Mouse (Mus musculus) heart, embryonic 12.5 days (tissue): ENCODE measurements around the gene Pde6d. TPM values are rescaled to one million over a fixed set of nuclear protein-coding genes. Genes with fewer than 3 reads are reported as not detected.
"Not testable (repeated sequence)": the region's sequence is repeated elsewhere in the genome, so short reads cannot be mapped to it uniquely, and the experiment has no call there.

ENCODE experiments used
- ATAC-seq: fragments of 200-750 bp; cut with Nextera tagmentation; 2 replicates; pipeline ENCODE4 v1.8.0; 2017; ENCODE audit warnings: moderate TSS enrichment, moderate library complexity; ENCODE audit not compliant: insufficient number of reproducible peaks, low FRiP score
- H3K27ac ChIP-seq: fragments of 300-500 bp; sonication (generic); 2 replicates; pipeline ENCODE4 v1.5.1; 2016; ENCODE audit warnings: mild to moderate bottlenecking, moderate library complexity; ENCODE audit not compliant: poor library complexity, severe bottlenecking
- H3K27me3 ChIP-seq: fragments of 300-500 bp; sonication (generic); replicated peaks from 2 replicates; pipeline ENCODE4 v1.6.1; 2016; ENCODE audit warnings: mild to moderate bottlenecking, moderate library complexity
- H3K36me3 ChIP-seq: fragments of 300-500 bp; sonication (generic); 2 replicates; pipeline ENCODE4 v1.6.1; 2016; ENCODE audit warnings: mild to moderate bottlenecking, moderate library complexity
- H3K4me1 ChIP-seq: fragments of 300-500 bp; sonication (generic); replicated peaks from 2 replicates; pipeline ENCODE4 v1.6.1; 2016; ENCODE audit warnings: mild to moderate bottlenecking
- H3K4me2 ChIP-seq: fragments of 300-500 bp; sonication (generic); 2 replicates; pipeline ENCODE4 v1.6.1; 2016; ENCODE audit warnings: mild to moderate bottlenecking, moderate library complexity
- H3K4me3 ChIP-seq: fragments of 300-500 bp; sonication (generic); 2 replicates; pipeline ENCODE4 v1.5.1; 2016; ENCODE audit warnings: mild to moderate bottlenecking
- H3K9ac ChIP-seq: fragments of 300-500 bp; sonication (generic); 2 replicates; pipeline ENCODE4 v1.6.1; 2016; ENCODE audit warnings: mild to moderate bottlenecking, moderate library complexity
- H3K9me3 ChIP-seq: fragments of 300-500 bp; sonication (generic); replicated peaks from 2 replicates; pipeline ENCODE4 v1.6.1; 2016; ENCODE audit warnings: mild to moderate bottlenecking, moderate library complexity
- WGBS: fragments of 180-500 bp; shearing (Covaris S2); methylation state at CpG from one replicate; pipeline ENCODE4 v1.1.7; 2016; 5-methylcytosine and 5-hydroxymethylcytosine counted together
- polyA plus RNA-seq: library from polyadenylated mRNA; unstranded; fragments of >200 nt; fragmentation: Nextera tagmentation; extraction: Ambion mirVana; gene quantifications from 2 replicates; pipeline ENCODE4 v1.2.1, GENCODE M21; 2016

Gene Pde6d
- polyA plus RNA-seq, 1 experiment from 2014 or later, result 83.5 TPM

- H3K9ac ChIP-seq, result peak overlapping the region; percentile 93
- peak overlapping the region; percentile 90 for H3K4me2 ChIP-seq
- H3K27me3 ChIP-seq, result no peaks in the 10 kb centered on the region
- peak overlapping the region; percentile 90 for H3K4me3 ChIP-seq
- peak overlapping the region; percentile 99 for H3K27ac ChIP-seq
- ATAC-seq, result peak; percentile 7
- H3K4me1 ChIP-seq, result peaks cover 36% of the 10 kb centered on the region
- H3K9me3 ChIP-seq, result no peaks in the 10 kb centered on the region
- H3K36me3 ChIP-seq, result peaks cover 14% of the 10 kb centered on the region
- under 1% methylated on average over 44 of the region's 44 CpGs for WGBS
Observed at GRCm38 (mm10) chr1:86525499-86526115, 56.8 kb downstream of the Pde6d start.

- peaks cover 35% of the 10 kb centered on the region for H3K4me1 ChIP-seq
- H3K27ac ChIP-seq, result peak overlapping the region; percentile 99
- H3K9me3 ChIP-seq, result no peaks in the 10 kb centered on the region
- peaks cover 13% of the 10 kb centered on the region for H3K36me3 ChIP-seq
- peak overlapping the region; percentile 93 for H3K9ac ChIP-seq
- H3K4me2 ChIP-seq, result peak overlapping the region; percentile 90
- 3% methylated on average over 53 of the region's 53 CpGs for WGBS
- H3K4me3 ChIP-seq, result peak overlapping the region; percentile 90
- ATAC-seq, result peak; percentile 84
- H3K27me3 ChIP-seq, result no peaks in the 10 kb centered on the region
Observed at GRCm38 (mm10) chr1:86524619-86525498, 57.6 kb downstream of the Pde6d start.

- ATAC-seq, result no peak
- no peaks in the 10 kb centered on the region for H3K27me3 ChIP-seq
- peak overlapping the region; percentile 99 for H3K27ac ChIP-seq
- peaks cover 5% of the 10 kb centered on the region for H3K36me3 ChIP-seq
- peak overlapping the region; percentile 90 for H3K4me2 ChIP-seq
- H3K9ac ChIP-seq, result peak overlapping the region; percentile 74
- WGBS, result 76% methylated on average over 8 of the region's 8 CpGs
- no peaks in the 10 kb centered on the region for H3K9me3 ChIP-seq
- peaks cover 27% of the 10 kb centered on the region for H3K4me1 ChIP-seq
- no peak overlapping the region for H3K4me3 ChIP-seq
Observed at GRCm38 (mm10) chr1:86523776-86524618, 58.4 kb downstream of the Pde6d start.

GRCm38 (mm10) chr1:86522286-86522871, 60.0 kb downstream of the Pde6d start:
- WGBS, result 41% methylated on average over 6 of the region's 7 CpGs
- H3K4me2 ChIP-seq, result no peak overlapping the region
- no peak overlapping the region for H3K4me3 ChIP-seq
- peak overlapping the region; percentile 54 for H3K9ac ChIP-seq
- no peaks in the 10 kb centered on the region for H3K9me3 ChIP-seq
- H3K4me1 ChIP-seq, result peaks cover 24% of the 10 kb centered on the region
- no peaks in the 10 kb centered on the region for H3K27me3 ChIP-seq
- no peaks in the 10 kb centered on the region for H3K36me3 ChIP-seq
- ATAC-seq, result no peak
- H3K27ac ChIP-seq, result peak overlapping the region; percentile 36

GRCm38 (mm10) chr1:86520361-86520760, 62.1 kb downstream of the Pde6d start:
- H3K27ac ChIP-seq, result no peak overlapping the region
- H3K4me1 ChIP-seq, result peaks cover 24% of the 10 kb centered on the region
- H3K4me2 ChIP-seq, result no peak overlapping the region
- no peaks in the 10 kb centered on the region for H3K27me3 ChIP-seq
- 29% methylated on average over 7 of the region's 7 CpGs for WGBS
- H3K9me3 ChIP-seq, result no peaks in the 10 kb centered on the region
- no peak for ATAC-seq
- no peak overlapping the region for H3K9ac ChIP-seq
- no peak overlapping the region for H3K4me3 ChIP-seq
- H3K36me3 ChIP-seq, result no peaks in the 10 kb centered on the region

- 67% methylated on average over 3 of the region's 3 CpGs for WGBS
- H3K9me3 ChIP-seq, result no peaks in the 10 kb centered on the region
- no peaks in the 10 kb centered on the region for H3K36me3 ChIP-seq
- no peak for ATAC-seq
- no peaks in the 10 kb centered on the region for H3K27me3 ChIP-seq
- no peak overlapping the region for H3K4me3 ChIP-seq
- H3K9ac ChIP-seq, result no peak overlapping the region
- H3K4me1 ChIP-seq, result peaks cover 5% of the 10 kb centered on the region
- no peak overlapping the region for H3K4me2 ChIP-seq
- H3K27ac ChIP-seq, result no peak overlapping the region
Observed at GRCm38 (mm10) chr1:86517076-86517475, 65.4 kb downstream of the Pde6d start.

GRCm38 (mm10) chr1:86515715-86516410, 66.6 kb downstream of the Pde6d start:
- Histone ChIP-seq H3K27ac (no peak overlapping the region), H3K9ac (no peak overlapping the region), H3K36me3 (no peaks in the 10 kb centered on the region), H3K4me1 (peaks cover 4% of the 10 kb centered on the region; the same call in 1 of the 2 replicates), H3K4me3 (no peak overlapping the region), H3K4me2 (no peak overlapping the region), H3K9me3 (no peaks in the 10 kb centered on the region), H3K27me3 (no peaks in the 10 kb centered on the region)
- ATAC-seq, result no peak
- 70% methylated on average over 6 of the region's 6 CpGs for WGBS

GRCm38 (mm10) chr1:86513031-86513430, 69.4 kb downstream of the Pde6d start:
- not testable (repeated sequence) for H3K9me3 ChIP-seq, ATAC-seq

GRCm38 (mm10) chr1:86512154-86512720, 70.2 kb downstream of the Pde6d start:
- Histone ChIP-seq H3K27ac (no peak overlapping the region), H3K36me3 (no peaks in the 10 kb centered on the region), H3K4me3 (no peak overlapping the region), H3K9ac (no peak overlapping the region), H3K4me1 (peaks cover 10% of the 10 kb centered on the region; the same call in 1 of the 2 replicates), H3K27me3 (no peaks in the 10 kb centered on the region), H3K9me3 (no peaks in the 10 kb centered on the region), H3K4me2 (no peak overlapping the region)
- no peak for ATAC-seq
- 82% methylated on average over 4 of the region's 4 CpGs for WGBS

More at GRCm38 (mm10) chr1:86513031-86513430, 69.4 kb downstream of the Pde6d start:
- H3K27ac ChIP-seq, H3K27me3 ChIP-seq, H3K4me2 ChIP-seq, H3K36me3 ChIP-seq, H3K9ac ChIP-seq, H3K4me3 ChIP-seq: not testable (repeated sequence)
- peaks cover 10% of the 10 kb centered on the region; the same call in 1 of the 2 replicates for H3K4me1 ChIP-seq
- whole genome bisulfite sequencing, result 68% methylated on average over 1 of the region's 1 CpGs
